Mouse (Mus musculus) retina, postnatal 7 days (tissue): ENCODE data around the gene Spc24.

Experiments used
- DNase-seq: peaks from one replicate; pipeline ENCODE4 v3.0.0-alpha.2; 2012; ENCODE audit warnings: low read depth, low spot score

Gene Spc24

GRCm38 (mm10) chr9:21715298-21715697 is 44.8 kb downstream of the Spc24 start:
- DNase-seq, result no peak

- DNase-seq, result no peak
These were observed 50.8 kb downstream of the Spc24 start for GRCm38 (mm10) chr9:21709340-21709739.

GRCm38 (mm10) chr9:21706586-21707265 is 53.4 kb downstream of the Spc24 start:
- DNase-seq, result no peak

GRCm38 (mm10) chr9:21706085-21706484 is 54.0 kb downstream of the Spc24 start:
- no peak for DNase-seq
